ENCODE assay signal across 7 mouse cellular contexts in genomic region chr6:125603678-125604462, GRCm38 (mm10). TPM values are rescaled to one million over a fixed set of nuclear protein-coding genes. Genes with fewer than 3 reads are reported as not detected.
DNase-seq lines count a peak whose midpoint lies in the region; ATAC-seq lines count a peak whose summit lies in the region.

No protein-coding gene starts in this region.

- H3K9ac ChIP-seq in kidney, embryonic 16.5 days (replicated peaks; ENCODE audit: low read length), result no peak overlapping the region; the same call in 1 of the 2 replicates
- H3K9ac ChIP-seq in kidney, embryonic 14.5 days (ENCODE audit: low read depth, low read length), result no peak overlapping the region
- H3K9ac ChIP-seq in heart, embryonic 15.5 days, result no peak overlapping the region

- no peak for ATAC-seq in kidney, embryonic 16.5 days (ENCODE audit: low FRiP score, low TSS enrichment)
- ATAC-seq in kidney, embryonic 14.5 days (ENCODE audit: low FRiP score, low TSS enrichment), result no peak
- ATAC-seq in common myeloid progenitor, adult 5-6 weeks (replicated peaks; ENCODE audit: low read depth, poor library complexity, severe bottlenecking), result peak; percentile 46
- no peak for ATAC-seq in heart, embryonic 15.5 days (replicated peaks; ENCODE audit: insufficient number of reproducible peaks, insufficient read depth, low FRiP score, low read depth)
- no peak for ATAC-seq in CD4-positive, CD25-positive, alpha-beta regulatory T cell, adult 4 months

- H3K27ac ChIP-seq in kidney, embryonic 16.5 days (ENCODE audit: low read length), result no peak overlapping the region
- no peak overlapping the region for H3K27ac ChIP-seq in kidney, embryonic 14.5 days (ENCODE audit: low read depth, low read length)
- no peak overlapping the region for H3K27ac ChIP-seq in heart, embryonic 15.5 days
- peak overlapping the region; percentile 22; the same call in 1 of the 2 replicates for H3K27ac ChIP-seq in macrophage

- peak overlapping the region; percentile 35 for H3K4me2 ChIP-seq in kidney, embryonic 16.5 days (replicated peaks; ENCODE audit: low read depth, low read length)
- H3K4me2 ChIP-seq in kidney, embryonic 14.5 days (replicated peaks; ENCODE audit: low read depth, low read length), result no peak overlapping the region; the same call in 1 of the 2 replicates
- peak overlapping the region; percentile 39 for H3K4me2 ChIP-seq in heart, embryonic 15.5 days

- 0 out of 2 replicates have a peak, but pooled peaks cover 4% of the 10 kb centered on the region for H3K27me3 ChIP-seq in kidney, embryonic 16.5 days (ENCODE audit: insufficient read depth, low read length)
- no peaks in the 10 kb centered on the region for H3K27me3 ChIP-seq in kidney, embryonic 14.5 days (ENCODE audit: control insufficient read depth, insufficient read depth, low read length)
- H3K27me3 ChIP-seq in heart, embryonic 15.5 days, result peaks cover 25% of the 10 kb centered on the region

- H3K9me3 ChIP-seq in kidney, embryonic 16.5 days (ENCODE audit: low read length), result no peaks in the 10 kb centered on the region
- H3K9me3 ChIP-seq in kidney, embryonic 14.5 days (ENCODE audit: control insufficient read depth, low read length), result no peaks in the 10 kb centered on the region
- no peaks in the 10 kb centered on the region for H3K9me3 ChIP-seq in heart, embryonic 15.5 days (replicated peaks)

- no peak overlapping the region for H3K4me3 ChIP-seq in kidney, embryonic 16.5 days (ENCODE audit: low read length)
- H3K4me3 ChIP-seq in kidney, embryonic 14.5 days (ENCODE audit: low read length), result no peak overlapping the region
- no peak overlapping the region for H3K4me3 ChIP-seq in heart, embryonic 15.5 days
- H3K4me3 ChIP-seq in macrophage (ENCODE audit: inconsistent target), result peak overlapping the region; percentile 1; the same call in 1 of the 2 replicates

- DNase-seq in left cerebral cortex, adult 8-10 months (ENCODE audit: low spot score in 2 of 2), result no peak

- H3K79me2 ChIP-seq in macrophage (ENCODE audit: inconsistent target), result no peaks in the 10 kb centered on the region

- 0 out of 2 replicates have a peak, but pooled peaks cover 9% of the 10 kb centered on the region for H3K4me1 ChIP-seq in kidney, embryonic 16.5 days (ENCODE audit: insufficient read depth, low read length)
- 0 out of 2 replicates have a peak, but pooled peaks cover 3% of the 10 kb centered on the region for H3K4me1 ChIP-seq in kidney, embryonic 14.5 days (ENCODE audit: control insufficient read depth, insufficient read depth, low read length)
- H3K4me1 ChIP-seq in heart, embryonic 15.5 days (replicated peaks), result peaks cover 5% of the 10 kb centered on the region

- no peaks in the 10 kb centered on the region for H3K36me3 ChIP-seq in kidney, embryonic 16.5 days (ENCODE audit: insufficient read depth, low read length)
- H3K36me3 ChIP-seq in kidney, embryonic 14.5 days (ENCODE audit: control insufficient read depth, insufficient read depth, low read length), result no peaks in the 10 kb centered on the region
- no peaks in the 10 kb centered on the region for H3K36me3 ChIP-seq in heart, embryonic 15.5 days
- no peaks in the 10 kb centered on the region for H3K36me3 ChIP-seq in macrophage (ENCODE audit: inconsistent target)

- WGBS in kidney, embryonic 16.5 days, result 80% methylated on average over 26 of the region's 26 CpGs
- WGBS in kidney, embryonic 14.5 days, result 80% methylated on average over 26 of the region's 26 CpGs
- 76% methylated on average over 26 of the region's 26 CpGs for WGBS in heart, embryonic 15.5 days
- 13% methylated on average over 25 of the region's 26 CpGs for WGBS in macrophage (ENCODE audit: missing documents)

RNA-seq across cellular contexts. Expression of gene Vwf, which starts 57.3 kb away (rescaled TPM):
- 3.9 and 5.4 TPM in 2 replicates for polyA plus RNA-seq in kidney, embryonic 16.5 days (2015; fragmentation: Nextera tagmentation; extraction: Ambion mirVana)
- 2.4 and 5.2 TPM in 2 replicates for polyA plus RNA-seq in kidney, embryonic 14.5 days (2014; fragmentation: Nextera tagmentation; extraction: Ambion mirVana)
- total RNA-seq in common myeloid progenitor, adult 5-6 weeks (2017), result 15.3 and 16.7 TPM in 2 replicates
- 21.9 and 24.5 TPM in 2 replicates for polyA plus RNA-seq in heart, embryonic 15.5 days (2015; fragmentation: Nextera tagmentation; extraction: Ambion mirVana)
- total RNA-seq in macrophage (2018; cell fraction: chromatin; rRNA removed), result 100 to 1,000 TPM in 17 of 26 experiments, 10 to 100 TPM in 9; 31.9 to 305 (median 136) TPM
- 10 to 100 TPM in 22 of 26 experiments, 1 to 10 TPM in 4; 5.7 to 59.9 (median 19.9) TPM for total RNA-seq in macrophage (2018; cell fraction: cytosol; rRNA removed)
- total RNA-seq in macrophage (2018; cell fraction: nucleus; rRNA removed), result 100 to 1,000 TPM in 11 of 26 experiments, 10 to 100 TPM in 15; 19.3 to 220 (median 94.7) TPM
- polyA plus RNA-seq in macrophage (2018), result 12.6 to 39.2 TPM (median 15.9 TPM) in 3 replicates
- polyA plus RNA-seq in CD4-positive, CD25-positive, alpha-beta regulatory T cell, adult 4 months (2017; shearing (Covaris generic)), result not detected
- 10 to 100 TPM; 16.7 to 22.3 (median 18.8) TPM for total RNA-seq in left cerebral cortex, adult 8-10 months (2022)
